Mouse (Mus musculus): ENCODE data around the gene Psme1.
A peak's percentile ranks its signal among the peaks of the same experiment; 100 is the strongest.

The Psme1 gene

GRCm38 (mm10) chr14:55577871-55578667 lies at the start of gene Psme1:
Psme1 (plus strand) TSS chr14:55578123.
- peak; percentile 65 for DNase-seq (ENCODE audit: low spot score)

GRCm38 (mm10) chr14:55536116-55536745 lies 41.7 kb upstream of the Psme1 start:
- peak; percentile 44 for DNase-seq (ENCODE audit: low spot score)

GRCm38 (mm10) chr14:55540067-55540786 lies 37.7 kb upstream of the Psme1 start, which contains the start of gene Pck2:
Pck2 (plus strand) TSS chr14:55540266.
- peak; percentile 84 for DNase-seq (ENCODE audit: low spot score)

GRCm38 (mm10) chr14:55540787-55541321 lies 37.1 kb upstream of the Psme1 start:
- DNase-seq (ENCODE audit: low spot score) = peak; percentile 78

GRCm38 (mm10) chr14:55542268-55542667 lies 35.7 kb upstream of the Psme1 start:
- DNase-seq (ENCODE audit: low spot score) = no peak

GRCm38 (mm10) chr14:55544334-55544733 lies 33.6 kb upstream of the Psme1 start:
- no peak for DNase-seq (ENCODE audit: low spot score)

- DNase-seq (ENCODE audit: low spot score) = no peak
These were observed 27.7 kb upstream of the Psme1 start for GRCm38 (mm10) chr14:55550191-55550590.

- no peak for DNase-seq (ENCODE audit: low spot score)
These were observed 26.6 kb upstream of the Psme1 start for GRCm38 (mm10) chr14:55551347-55551746.

- no peak for DNase-seq (ENCODE audit: low spot score)
These were observed 26.1 kb upstream of the Psme1 start for GRCm38 (mm10) chr14:55551794-55552193.

- DNase-seq (ENCODE audit: low spot score) = no peak
These were observed 23.3 kb upstream of the Psme1 start for GRCm38 (mm10) chr14:55554635-55555034.

GRCm38 (mm10) chr14:55555788-55556187 lies 22.1 kb upstream of the Psme1 start:
- DNase-seq (ENCODE audit: low spot score) = no peak

GRCm38 (mm10) chr14:55557003-55557402 lies 20.9 kb upstream of the Psme1 start:
- DNase-seq (ENCODE audit: low spot score) = peak; percentile 85

- no peak for DNase-seq (ENCODE audit: low spot score)
These were observed 20.3 kb upstream of the Psme1 start for GRCm38 (mm10) chr14:55557587-55557986.

- DNase-seq (ENCODE audit: low spot score) = no peak
These were observed 19.0 kb upstream of the Psme1 start for GRCm38 (mm10) chr14:55558740-55559448.

GRCm38 (mm10) chr14:55559799-55560201 lies 18.1 kb upstream of the Psme1 start, which contains the start of gene Dcaf11:
Dcaf11 (plus strand) TSS chr14:55560006.
- DNase-seq (ENCODE audit: low spot score) = peak; percentile 89

GRCm38 (mm10) chr14:55560202-55561073 lies 17.5 kb upstream of the Psme1 start, which contains the start of gene A730061H03Rik:
A730061H03Rik (minus strand) TSS chr14:55560406.
- DNase-seq (ENCODE audit: low spot score) = peak; percentile 96

GRCm38 (mm10) chr14:55561860-55562259 lies 16.1 kb upstream of the Psme1 start:
- DNase-seq (ENCODE audit: low spot score) = no peak

- DNase-seq (ENCODE audit: low spot score) = no peak
These were observed 14.7 kb upstream of the Psme1 start for GRCm38 (mm10) chr14:55563249-55563648.

- DNase-seq (ENCODE audit: low spot score) = no peak
These were observed 12.2 kb upstream of the Psme1 start for GRCm38 (mm10) chr14:55565748-55566147.

GRCm38 (mm10) chr14:55567496-55567895 lies 10.4 kb upstream of the Psme1 start:
- DNase-seq (ENCODE audit: low spot score) = no peak

GRCm38 (mm10) chr14:55570588-55570987 lies 7.3 kb upstream of the Psme1 start:
- DNase-seq (ENCODE audit: low spot score) = no peak

Measured in adipocyte (in vitro differentiated cells).